In genomic region chr14:59750005-59750404, GRCm38 (mm10) we compare ENCODE assay signal across 22 mouse cellular contexts.
DNase-seq lines count a peak whose midpoint lies in the region; ATAC-seq lines count a peak whose summit lies in the region.
"Had no signal": no experiment of that assay in that cellular context is flagged by ENCODE, and none has a peak within 500 bp of the region (broad histone marks: within the 10 kb centered on the region; RNA-seq: fewer than 3 reads in every experiment).

No protein-coding gene starts in this region.

- no peak overlapping the region for H3K4me3 ChIP-seq in midbrain, embryonic 11.5 days (ENCODE audit: low read depth, low read length)
- H3K4me3 ChIP-seq in midbrain, embryonic 10.5 days = no peak overlapping the region
- H3K4me3 ChIP-seq: embryonic facial prominence, embryonic 12.5 days; embryonic facial prominence, embryonic 15.5 days; erythroblast, embryonic 14.5 days; forebrain, embryonic 10.5 days; forebrain, embryonic 12.5 days had no signal

- no peak for ATAC-seq in midbrain, embryonic 11.5 days (ENCODE audit: low FRiP score)
- ATAC-seq: forebrain, embryonic 14.5 days; forebrain, embryonic 16.5 days had no signal

- H3K9me3 ChIP-seq in midbrain, embryonic 11.5 days (ENCODE audit: control insufficient read depth, low read length) = no peaks in the 10 kb centered on the region
- H3K9me3 ChIP-seq in midbrain, embryonic 10.5 days (replicated peaks) = no peaks in the 10 kb centered on the region
- H3K9me3 ChIP-seq: embryonic facial prominence, embryonic 12.5 days; embryonic facial prominence, embryonic 15.5 days; forebrain, embryonic 10.5 days had no signal

- no peaks in the 10 kb centered on the region for H3K36me3 ChIP-seq in midbrain, embryonic 11.5 days (ENCODE audit: control insufficient read depth, insufficient read depth, low read length)
- no peaks in the 10 kb centered on the region for H3K36me3 ChIP-seq in midbrain, embryonic 10.5 days
- H3K36me3 ChIP-seq: embryonic facial prominence, embryonic 12.5 days; embryonic facial prominence, embryonic 15.5 days; forebrain, embryonic 10.5 days; forebrain, embryonic 12.5 days had no signal

- no peak overlapping the region for H3K4me2 ChIP-seq in midbrain, embryonic 11.5 days
- H3K4me2 ChIP-seq: embryonic facial prominence, embryonic 12.5 days; embryonic facial prominence, embryonic 15.5 days; forebrain, embryonic 12.5 days had no signal

- WGBS in midbrain, embryonic 11.5 days = 81% methylated on average over 6 of the region's 6 CpGs
- WGBS in midbrain, embryonic 10.5 days = 85% methylated on average over 6 of the region's 6 CpGs

- no peak overlapping the region for H3K27ac ChIP-seq in midbrain, embryonic 11.5 days (ENCODE audit: low read depth, low read length)
- H3K27ac ChIP-seq in midbrain, embryonic 10.5 days (replicated peaks) = no peak overlapping the region
- H3K27ac ChIP-seq: embryonic facial prominence, embryonic 12.5 days; embryonic facial prominence, embryonic 15.5 days; forebrain, embryonic 12.5 days had no signal

- H3K27me3 ChIP-seq in midbrain, embryonic 11.5 days (ENCODE audit: control insufficient read depth, insufficient read depth, low read length) = no peaks in the 10 kb centered on the region; the same call in 1 of the 2 replicates
- H3K27me3 ChIP-seq in midbrain, embryonic 10.5 days (ENCODE audit: low read depth, poor library complexity, severe bottlenecking) = peaks cover 26% of the 10 kb centered on the region; the same call in 1 of the 2 replicates
- H3K27me3 ChIP-seq: embryonic facial prominence, embryonic 12.5 days; embryonic facial prominence, embryonic 15.5 days had no signal

- DNase-seq in heart, adult 11 months = peak; percentile 55
- no peak for DNase-seq in heart, adult 9 months (ENCODE audit: low spot score in 2 of 2)
- DNase-seq in midbrain, embryonic 11.5 days (ENCODE audit: low spot score, missing footprints) = peak; percentile 76
- DNase-seq in midbrain, embryonic 10.5 days (ENCODE audit: low spot score) = no peak
- DNase-seq in kidney, postnatal 25 days = no peak
- DNase-seq: adrenal gland, adult 2 months; adrenal gland, postnatal 10 days; adrenal gland, postnatal 25 days; cerebellum, adult 11 months; cerebellum, adult 18-20 months; cerebellum, adult 8-10 months; cerebellum, adult 9-11 months; cerebellum, postnatal 14 days; cerebellum, postnatal 36 days; embryo, embryonic 11 days had no signal

- no peaks in the 10 kb centered on the region for H3K4me1 ChIP-seq in midbrain, embryonic 11.5 days (ENCODE audit: control insufficient read depth, insufficient read depth, low read length)
- no peaks in the 10 kb centered on the region for H3K4me1 ChIP-seq in midbrain, embryonic 10.5 days
- H3K4me1 ChIP-seq: embryonic facial prominence, embryonic 15.5 days; forebrain, embryonic 12.5 days had no signal

- H3K9ac ChIP-seq in midbrain, embryonic 11.5 days (ENCODE audit: low read length) = no peak overlapping the region
- H3K9ac ChIP-seq: embryonic facial prominence, embryonic 12.5 days; embryonic facial prominence, embryonic 15.5 days; forebrain, embryonic 12.5 days had no signal

Comparison
In these comparisons a context has a peak if more than half of its experiments do, and no peak if none do; other contexts are left out.
1. DNase-seq: peak in heart, adult 11 months (single experiment) and midbrain, embryonic 11.5 days (single experiment); none in heart, adult 9 months (0 of 2), midbrain, embryonic 10.5 days (single experiment) and kidney, postnatal 25 days (0 of 2).